Mouse (Mus musculus): ENCODE measurements at regions not wholly inside any gene's neighbourhood (a gene's known extent, or its start where the extent isn't known, plus 50 kb on each side); places are given as distances from the start of the nearest gene placed in this dataset.

- Histone ChIP-seq H3K9ac (peak overlapping the region; percentile 19; the same call in 1 of the 2 replicates), H3K36me3 (replicated peaks) (no peaks in the 10 kb centered on the region), H3K4me2 (peak overlapping the region; percentile 59), H3K4me3 (peak overlapping the region; percentile 28), H3K9me3 (no peaks in the 10 kb centered on the region), H3K27ac (no peak overlapping the region), H3K4me1 (peaks cover 20% of the 10 kb centered on the region), H3K27me3 (replicated peaks) (0 out of 2 replicates have a peak, but pooled peaks cover 4% of the 10 kb centered on the region)
- peak; percentile 89 for ATAC-seq (replicated peaks)
- WGBS = 2% methylated on average over 30 of the region's 30 CpGs
These were observed 258.4 kb upstream of the Nr2f2 start for GRCm38 (mm10) chr7:70624727-70625642.

DNA sequence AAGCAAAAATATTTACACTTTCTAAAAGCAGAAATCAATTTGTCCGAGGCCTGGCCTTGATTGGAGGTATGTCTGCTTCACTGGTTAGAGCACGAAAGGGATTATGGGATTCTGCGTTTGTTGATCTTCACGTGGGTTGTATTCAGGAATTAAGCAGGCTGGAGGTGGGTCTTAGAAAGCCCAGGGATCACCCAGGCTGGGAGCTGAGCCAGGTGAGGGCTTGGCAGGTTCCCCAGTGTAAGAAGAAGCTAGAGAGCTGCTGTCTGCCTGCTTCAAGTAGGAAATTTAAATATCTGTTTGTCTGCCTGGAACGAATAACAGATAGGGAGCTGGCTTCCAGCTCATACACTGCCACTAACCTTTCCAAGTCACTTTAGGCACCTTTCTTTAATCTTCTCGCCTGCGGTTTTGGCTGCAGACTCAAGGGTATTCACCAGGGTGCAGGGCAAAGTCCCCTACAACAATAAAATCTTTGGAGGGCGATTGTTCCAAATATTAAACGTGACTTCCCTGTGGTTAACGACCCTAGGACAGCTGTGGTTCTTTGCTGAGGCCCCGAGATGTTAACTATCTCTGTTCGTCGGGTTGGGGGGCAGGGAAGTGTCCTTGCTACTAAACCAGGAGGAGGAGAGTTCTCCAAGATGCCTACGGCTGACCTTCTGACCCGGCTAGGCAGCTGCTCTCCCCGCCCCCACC, 257.6 kb upstream of the Nr2f2 start:
- Histone ChIP-seq H3K36me3 (replicated peaks) (no peaks in the 10 kb centered on the region), H3K4me2 (peak overlapping the region; percentile 59; the same call in 1 of the 2 replicates), H3K27ac (no peak overlapping the region), H3K27me3 (replicated peaks) (0 out of 2 replicates have a peak, but pooled peaks cover 4% of the 10 kb centered on the region), H3K9ac (no peak overlapping the region), H3K4me3 (no peak overlapping the region), H3K4me1 (peaks cover 20% of the 10 kb centered on the region), H3K9me3 (no peaks in the 10 kb centered on the region)
- ATAC-seq (replicated peaks) = peak; percentile 12; the same call in 1 of the 2 replicates
- 5% methylated on average over 16 of the region's 16 CpGs for WGBS

DNA sequence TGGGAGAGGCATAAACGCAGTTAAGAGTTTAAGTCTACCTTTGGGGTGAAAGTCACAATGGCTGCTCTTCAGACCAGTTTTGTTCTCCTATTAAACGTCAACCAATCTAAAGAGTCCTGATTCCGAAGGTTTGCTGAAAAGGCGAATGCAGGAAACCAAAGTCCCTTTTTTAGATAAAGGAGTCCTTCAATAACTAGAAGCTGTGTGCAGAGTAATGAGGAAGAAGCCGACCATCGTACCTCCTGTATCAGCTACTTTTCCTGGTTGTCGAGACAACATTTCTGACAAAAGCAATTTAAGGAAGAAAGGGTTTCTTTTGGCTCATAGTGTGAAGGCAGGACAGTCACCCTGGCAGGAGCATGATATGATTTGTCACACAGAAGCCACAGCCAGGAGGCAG, 252.9 kb upstream of the Nr2f2 start:
- Histone ChIP-seq H3K9me3 (no peaks in the 10 kb centered on the region), H3K4me1 (peaks cover 5% of the 10 kb centered on the region), H3K27me3 (replicated peaks) (0 out of 2 replicates have a peak, but pooled peaks cover 4% of the 10 kb centered on the region), H3K4me3 (no peak overlapping the region), H3K9ac (no peak overlapping the region), H3K36me3 (replicated peaks) (no peaks in the 10 kb centered on the region), H3K4me2 (no peak overlapping the region), H3K27ac (no peak overlapping the region)
- 89% methylated on average over 7 of the region's 7 CpGs for WGBS
- ATAC-seq (replicated peaks) = no peak

- no peaks in the 10 kb centered on the region for H3K27me3 ChIP-seq (replicated peaks)
- H3K9ac ChIP-seq = no peak overlapping the region
- ATAC-seq (replicated peaks) = no peak
- H3K27ac ChIP-seq = no peak overlapping the region
- H3K4me3 ChIP-seq = no peak overlapping the region
- H3K36me3 ChIP-seq (replicated peaks) = no peaks in the 10 kb centered on the region
- H3K4me1 ChIP-seq = no peaks in the 10 kb centered on the region
- H3K4me2 ChIP-seq = no peak overlapping the region
- WGBS = 59% methylated on average over 5 of the region's 5 CpGs
- no peaks in the 10 kb centered on the region for H3K9me3 ChIP-seq
These were observed 251.7 kb upstream of the Nr2f2 start for GRCm38 (mm10) chr7:70618270-70618669.

DNA sequence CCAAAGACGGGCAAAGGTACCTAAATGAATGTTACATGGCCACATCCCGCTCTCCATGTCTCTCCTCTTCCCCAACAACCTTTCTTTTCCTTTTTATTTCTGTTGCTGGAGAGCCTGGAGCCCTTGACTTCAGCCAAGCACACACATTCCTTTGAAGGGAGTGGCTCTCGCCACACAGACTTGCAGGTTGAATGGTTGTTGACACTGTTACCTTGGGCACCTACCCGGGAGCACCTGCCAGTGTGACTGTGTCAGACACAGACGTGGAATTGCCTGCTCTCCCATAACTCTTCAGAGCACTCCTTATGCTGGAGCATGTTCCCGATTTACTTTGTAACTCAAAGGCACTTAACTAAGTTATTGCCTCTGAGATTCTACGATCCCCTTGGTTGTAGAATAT, 240.0 kb upstream of the Nr2f2 start:
- H3K27ac ChIP-seq = no peak overlapping the region
- no peaks in the 10 kb centered on the region for H3K4me1 ChIP-seq
- 94% methylated on average over 7 of the region's 7 CpGs for WGBS
- H3K27me3 ChIP-seq (replicated peaks) = no peaks in the 10 kb centered on the region
- H3K9me3 ChIP-seq = no peaks in the 10 kb centered on the region
- ATAC-seq (replicated peaks) = no peak
- H3K36me3 ChIP-seq (replicated peaks) = no peaks in the 10 kb centered on the region
- H3K4me3 ChIP-seq = no peak overlapping the region
- H3K4me2 ChIP-seq = no peak overlapping the region
- no peak overlapping the region for H3K9ac ChIP-seq

GRCm38 (mm10) chr7:70604471-70605174, 238.1 kb upstream of the Nr2f2 start:
- no peak for ATAC-seq (replicated peaks)
- Histone ChIP-seq H3K4me2 (no peak overlapping the region), H3K9ac (no peak overlapping the region), H3K4me1 (no peaks in the 10 kb centered on the region), H3K27ac (no peak overlapping the region), H3K36me3 (replicated peaks) (no peaks in the 10 kb centered on the region), H3K4me3 (no peak overlapping the region), H3K27me3 (replicated peaks) (no peaks in the 10 kb centered on the region), H3K9me3 (no peaks in the 10 kb centered on the region)
- WGBS = 93% methylated on average over 5 of the region's 5 CpGs

DNA sequence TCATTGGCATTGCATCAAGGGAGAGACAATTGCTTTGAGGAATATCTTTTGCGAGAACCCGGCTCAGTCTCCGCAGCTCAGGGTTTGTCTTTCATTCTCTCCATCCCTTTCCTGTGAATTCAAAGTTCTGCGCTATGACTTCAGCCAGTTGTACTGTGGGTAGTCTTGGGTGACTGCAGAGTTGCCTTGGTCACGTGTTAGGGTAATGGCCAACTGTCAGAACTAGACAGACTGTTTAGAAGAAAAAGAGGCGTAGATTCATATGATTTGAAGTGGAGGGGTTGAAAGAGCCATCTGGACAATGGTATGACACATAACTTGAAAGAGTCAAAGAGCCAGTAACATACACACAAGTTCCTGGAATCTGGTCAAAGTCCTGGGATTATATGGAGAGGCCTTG, 226.5 kb upstream of the Nr2f2 start:
- Histone ChIP-seq H3K27ac (no peak overlapping the region), H3K27me3 (replicated peaks) (peaks cover 29% of the 10 kb centered on the region), H3K9me3 (no peaks in the 10 kb centered on the region), H3K36me3 (replicated peaks) (no peaks in the 10 kb centered on the region), H3K4me3 (no peak overlapping the region), H3K4me1 (no peaks in the 10 kb centered on the region), H3K4me2 (no peak overlapping the region), H3K9ac (no peak overlapping the region)
- WGBS = 84% methylated on average over 6 of the region's 6 CpGs
- no peak for ATAC-seq (replicated peaks)

GRCm38 (mm10) chr7:70591361-70592256, 225.1 kb upstream of the Nr2f2 start:
- no peak for ATAC-seq (replicated peaks)
- H3K9me3 ChIP-seq = no peaks in the 10 kb centered on the region
- no peak overlapping the region for H3K4me3 ChIP-seq
- H3K36me3 ChIP-seq (replicated peaks) = no peaks in the 10 kb centered on the region
- 9% methylated on average over 13 of the region's 13 CpGs for WGBS
- no peak overlapping the region for H3K9ac ChIP-seq
- peaks cover 33% of the 10 kb centered on the region for H3K27me3 ChIP-seq (replicated peaks)
- H3K4me2 ChIP-seq = no peak overlapping the region
- H3K4me1 ChIP-seq = no peaks in the 10 kb centered on the region
- no peak overlapping the region for H3K27ac ChIP-seq

- peaks cover 34% of the 10 kb centered on the region for H3K27me3 ChIP-seq (replicated peaks)
- 38% methylated on average over 5 of the region's 5 CpGs for WGBS
These were observed 223.2 kb upstream of the Nr2f2 start for GRCm38 (mm10) chr7:70589713-70590112.

DNA sequence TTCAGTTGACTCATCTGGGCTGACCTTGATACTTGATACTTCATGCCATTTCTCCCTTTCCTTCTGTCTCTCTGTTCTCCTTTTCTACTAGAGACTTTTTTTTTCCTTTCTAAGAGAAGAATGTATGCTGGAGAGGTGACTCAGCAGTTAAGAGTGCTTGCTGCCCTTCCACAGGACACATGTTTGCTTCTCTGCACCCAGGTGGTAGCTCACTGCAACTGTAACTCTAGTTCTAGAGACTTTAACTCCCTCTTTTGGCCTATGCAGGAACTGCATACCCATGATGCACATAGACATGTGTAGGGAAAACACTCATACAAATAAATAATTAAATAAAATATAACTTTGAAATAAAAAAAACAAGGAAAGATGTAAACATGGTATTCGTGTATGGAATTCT, 221.5 kb upstream of the Nr2f2 start:
- peaks cover 37% of the 10 kb centered on the region for H3K27me3 ChIP-seq (replicated peaks)
- 93% methylated on average over 1 of the region's 1 CpGs for WGBS
- H3K9me3 ChIP-seq = no peaks in the 10 kb centered on the region
- H3K36me3 ChIP-seq (replicated peaks) = no peaks in the 10 kb centered on the region
- H3K4me1 ChIP-seq = no peaks in the 10 kb centered on the region
- no peak overlapping the region for H3K4me3 ChIP-seq
- no peak for ATAC-seq (replicated peaks)
- H3K9ac ChIP-seq = no peak overlapping the region
- H3K4me2 ChIP-seq = no peak overlapping the region
- no peak overlapping the region for H3K27ac ChIP-seq

More at GRCm38 (mm10) chr7:70589713-70590112, 223.2 kb upstream of the Nr2f2 start:
- Histone ChIP-seq H3K4me1 (no peaks in the 10 kb centered on the region), H3K4me3 (no peak overlapping the region), H3K27ac (no peak overlapping the region), H3K4me2 (no peak overlapping the region), H3K36me3 (replicated peaks) (no peaks in the 10 kb centered on the region), H3K9me3 (no peaks in the 10 kb centered on the region), H3K9ac (no peak overlapping the region)
- ATAC-seq (replicated peaks) = no peak

GRCm38 (mm10) chr7:70584480-70584879, 217.9 kb upstream of the Nr2f2 start:
- H3K27ac ChIP-seq = no peak overlapping the region
- no peak for ATAC-seq (replicated peaks)
- peaks cover 26% of the 10 kb centered on the region; the same call in 1 of the 2 replicates for H3K27me3 ChIP-seq (replicated peaks)
- H3K4me2 ChIP-seq = no peak overlapping the region
- H3K9me3 ChIP-seq = no peaks in the 10 kb centered on the region
- no peak overlapping the region for H3K9ac ChIP-seq
- WGBS = 73% methylated on average over 13 of the region's 13 CpGs
- no peaks in the 10 kb centered on the region for H3K4me1 ChIP-seq
- H3K4me3 ChIP-seq = no peak overlapping the region
- H3K36me3 ChIP-seq (replicated peaks) = no peaks in the 10 kb centered on the region

Data from midbrain, embryonic 15.5 days (tissue).